13 mouse cellular contexts compared by ENCODE assay signal in the genomic region with DNA sequence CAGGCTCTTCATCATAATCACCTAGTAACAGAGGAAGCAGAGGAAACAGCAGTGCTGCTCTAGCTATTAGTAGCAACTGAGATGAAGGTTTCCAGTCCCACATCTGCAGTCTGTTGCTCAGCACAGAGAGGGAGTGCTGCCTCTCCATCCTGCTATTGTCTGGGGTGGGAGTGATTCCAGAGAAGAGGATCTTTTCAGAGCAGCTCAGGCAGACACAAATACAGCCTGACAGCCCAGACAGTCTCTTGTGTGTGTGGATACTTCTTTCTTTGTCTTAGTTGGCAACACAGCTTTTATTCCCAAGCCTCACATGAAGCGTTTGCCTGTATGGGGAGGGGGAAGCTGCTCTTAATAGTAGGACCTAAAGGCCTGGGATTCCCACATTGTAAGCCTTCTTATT.
DNase-seq lines count a peak whose midpoint lies in the region; ATAC-seq and TF ChIP-seq lines count a peak whose summit lies in the region.
"Had no signal": no experiment of that assay in that cellular context is flagged by ENCODE, and none has a peak within 500 bp of the region (broad histone marks: within the 10 kb centered on the region; RNA-seq: fewer than 3 reads in every experiment).

No protein-coding gene starts in this region.

- no peaks in the 10 kb centered on the region for H3K27me3 ChIP-seq in intestine, embryonic 14.5 days (replicated peaks; ENCODE audit: control insufficient read depth, insufficient read depth, low read length)
- H3K27me3 ChIP-seq in intestine, postnatal 0 days (replicated peaks; ENCODE audit: control insufficient read depth, insufficient read depth, low read length): 0 out of 2 replicates have a peak, but pooled peaks cover 3% of the 10 kb centered on the region
- no peaks in the 10 kb centered on the region; the same call in 1 of the 2 replicates for H3K27me3 ChIP-seq in hindbrain, embryonic 11.5 days (ENCODE audit: control insufficient read depth, insufficient read depth, low read length)
- H3K27me3 ChIP-seq in midbrain, postnatal 0 days (ENCODE audit: insufficient read depth, low read length): no peaks in the 10 kb centered on the region

- peak; percentile 72; the same call in 1 of the 2 replicates for ATAC-seq in intestine, embryonic 14.5 days (replicated peaks; ENCODE audit: low FRiP score, low TSS enrichment, low read depth)
- no peak for ATAC-seq in intestine, postnatal 0 days
- ATAC-seq in hindbrain, embryonic 11.5 days (ENCODE audit: low FRiP score): peak; percentile 91
- ATAC-seq in midbrain, postnatal 0 days (ENCODE audit: low FRiP score): no peak
- ATAC-seq in erythroblast, adult 5-6 weeks (replicated peaks; ENCODE audit: low FRiP score, poor library complexity, severe bottlenecking): no peak
- ATAC-seq: inflammation-experienced regulatory T-cells, adult 6 months; Patski had no signal

- H3K4me3 ChIP-seq in intestine, embryonic 14.5 days (ENCODE audit: low read depth, low read length): no peak overlapping the region
- no peak overlapping the region for H3K4me3 ChIP-seq in intestine, postnatal 0 days (ENCODE audit: low read depth, low read length)
- H3K4me3 ChIP-seq in hindbrain, embryonic 11.5 days (ENCODE audit: low read depth, low read length): no peak overlapping the region
- no peak overlapping the region for H3K4me3 ChIP-seq in midbrain, postnatal 0 days (ENCODE audit: low read depth, low read length)
- H3K4me3 ChIP-seq: embryonic facial prominence, embryonic 13.5 days had no signal

- TF ChIP-seq CTCF in intestine, postnatal 0 days (IDR thresholded peaks at IDR 0.05; ENCODE audit: low read depth): no peak
- no peak for TF ChIP-seq CTCF in midbrain, postnatal 0 days (IDR thresholded peaks at IDR 0.05)

- no peaks in the 10 kb centered on the region for H3K4me1 ChIP-seq in intestine, embryonic 14.5 days (replicated peaks; ENCODE audit: control insufficient read depth, insufficient read depth, low read length)
- no peaks in the 10 kb centered on the region for H3K4me1 ChIP-seq in intestine, postnatal 0 days (replicated peaks; ENCODE audit: control insufficient read depth, insufficient read depth, low read length)
- no peaks in the 10 kb centered on the region for H3K4me1 ChIP-seq in hindbrain, embryonic 11.5 days (replicated peaks; ENCODE audit: control insufficient read depth, insufficient read depth, low read length)
- H3K4me1 ChIP-seq in midbrain, postnatal 0 days (ENCODE audit: insufficient read depth, low read length): no peaks in the 10 kb centered on the region
- H3K4me1 ChIP-seq: embryonic facial prominence, embryonic 13.5 days had no signal

- 67% methylated on average over 1 of the region's 1 CpGs for WGBS in intestine, embryonic 14.5 days
- WGBS in intestine, postnatal 0 days: 53% methylated on average over 1 of the region's 1 CpGs
- 35% methylated on average over 1 of the region's 1 CpGs for WGBS in hindbrain, embryonic 11.5 days
- WGBS in midbrain, postnatal 0 days: 25% methylated on average over 1 of the region's 1 CpGs

- H3K4me2 ChIP-seq in intestine, embryonic 14.5 days (ENCODE audit: low read length): no peak overlapping the region
- no peak overlapping the region for H3K4me2 ChIP-seq in intestine, postnatal 0 days (replicated peaks; ENCODE audit: low read depth)
- no peak overlapping the region for H3K4me2 ChIP-seq in hindbrain, embryonic 11.5 days (replicated peaks; ENCODE audit: low read depth, low read length)
- H3K4me2 ChIP-seq in midbrain, postnatal 0 days (ENCODE audit: low read depth, low read length, poor library complexity, severe bottlenecking): no peak overlapping the region
- H3K4me2 ChIP-seq: embryonic facial prominence, embryonic 13.5 days had no signal

- no peaks in the 10 kb centered on the region for H3K36me3 ChIP-seq in intestine, embryonic 14.5 days (ENCODE audit: control insufficient read depth, insufficient read depth, low read length)
- H3K36me3 ChIP-seq in intestine, postnatal 0 days (ENCODE audit: control insufficient read depth, insufficient read depth): no peaks in the 10 kb centered on the region
- H3K36me3 ChIP-seq in hindbrain, embryonic 11.5 days (ENCODE audit: control insufficient read depth, insufficient read depth, low read length): no peaks in the 10 kb centered on the region
- no peaks in the 10 kb centered on the region for H3K36me3 ChIP-seq in midbrain, postnatal 0 days (ENCODE audit: insufficient read depth, low read length)
- H3K36me3 ChIP-seq: embryonic facial prominence, embryonic 13.5 days had no signal

- H3K9me3 ChIP-seq in intestine, embryonic 14.5 days (ENCODE audit: control insufficient read depth, low read length): no peaks in the 10 kb centered on the region
- no peaks in the 10 kb centered on the region for H3K9me3 ChIP-seq in intestine, postnatal 0 days (ENCODE audit: control insufficient read depth)
- H3K9me3 ChIP-seq in hindbrain, embryonic 11.5 days (ENCODE audit: control insufficient read depth, low read length): no peaks in the 10 kb centered on the region
- H3K9me3 ChIP-seq in midbrain, postnatal 0 days (ENCODE audit: low read length): no peaks in the 10 kb centered on the region
- H3K9me3 ChIP-seq: embryonic facial prominence, embryonic 13.5 days had no signal

- H3K27ac ChIP-seq in intestine, embryonic 14.5 days (ENCODE audit: low read depth): no peak overlapping the region
- H3K27ac ChIP-seq in intestine, postnatal 0 days (ENCODE audit: low read depth, low read length): no peak overlapping the region
- peak overlapping the region; percentile 31; the same call in 1 of the 2 replicates for H3K27ac ChIP-seq in hindbrain, embryonic 11.5 days (ENCODE audit: low read depth, low read length)
- no peak overlapping the region for H3K27ac ChIP-seq in midbrain, postnatal 0 days (ENCODE audit: low read depth, low read length)
- H3K27ac ChIP-seq: embryonic facial prominence, embryonic 13.5 days had no signal

- DNase-seq in intestine, embryonic 14.5 days (ENCODE audit: low spot score): no peak
- peak; percentile 50 for DNase-seq in embryo, embryonic 10.5 days (ENCODE audit: low spot score)
- DNase-seq in hindbrain, embryonic 11.5 days (ENCODE audit: low spot score): peak; percentile 20
- DNase-seq in midbrain, postnatal 0 days (ENCODE audit: low spot score): peak; percentile 25
- no peak for DNase-seq in c-Kit-positive CD71-positive TER-119-positive erythroid progenitor cells, embryonic 14.5 days (ENCODE audit: low spot score)
- DNase-seq in thymus, postnatal 14 days: no peak
- DNase-seq: B cell, adult 2 months; gastrocnemius, postnatal 10 days had no signal

- no peak overlapping the region for H3K9ac ChIP-seq in intestine, embryonic 14.5 days (ENCODE audit: low read length)
- no peak overlapping the region for H3K9ac ChIP-seq in intestine, postnatal 0 days (ENCODE audit: low read depth, low read length)
- H3K9ac ChIP-seq in hindbrain, embryonic 11.5 days (ENCODE audit: low read depth, low read length): no peak overlapping the region
- H3K9ac ChIP-seq in midbrain, postnatal 0 days (replicated peaks; ENCODE audit: low read length, poor library complexity, severe bottlenecking): no peak overlapping the region
- H3K9ac ChIP-seq: embryonic facial prominence, embryonic 13.5 days had no signal

Comparison
In these comparisons a context has a peak if more than half of its experiments do, and no peak if none do; other contexts are left out.
1. ATAC-seq: peak in intestine, embryonic 14.5 days (single experiment) and hindbrain, embryonic 11.5 days (single experiment); none in intestine, postnatal 0 days (single experiment), midbrain, postnatal 0 days (single experiment) and erythroblast, adult 5-6 weeks (single experiment).
2. DNase-seq: peak in embryo, embryonic 10.5 days (single experiment), hindbrain, embryonic 11.5 days (single experiment) and midbrain, postnatal 0 days (single experiment); none in intestine, embryonic 14.5 days (single experiment), c-Kit-positive CD71-positive TER-119-positive erythroid progenitor cells, embryonic 14.5 days (single experiment) and thymus, postnatal 14 days (single experiment).